Mouse (Mus musculus) MEL (cell line): ENCODE measurements around the gene Inpp5b. TPM values are rescaled to one million over a fixed set of nuclear protein-coding genes. Genes with fewer than 3 reads are reported as not detected.

Source experiments
- DNase-seq: peaks from one replicate; pipeline ENCODE4 v3.0.0; 2011; ENCODE audit warnings: low read depth, low spot score
- H3K27ac ChIP-seq: 2 replicates; pipeline ENCODE4 v1.5.1; 2012; ENCODE audit warnings: low read depth, mild to moderate bottlenecking, control low read depth, low read length, moderate library complexity; ENCODE audit not compliant: control insufficient read depth
- H3K27me3 ChIP-seq, 2 experiments: fragments of 150-350 bp in 1 of 2; sonication (generic) in 1 of 2; 2 replicates each; pipeline ENCODE4 v1.6.1; 2012; ENCODE audit warnings: low read length in 2 of 2, mild to moderate bottlenecking in 2 of 2, improper control_type of control experiment in 1 of 2, moderate library complexity in 1 of 2; ENCODE audit not compliant: insufficient read depth in 2 of 2, control insufficient read depth in 1 of 2
- H3K36me3 ChIP-seq, 2 experiments: 2 replicates each; pipeline ENCODE4 v1.6.1; 2012 to 2014; ENCODE audit warnings: low read length in 2 of 2, improper control_type of control experiment in 1 of 2, inconsistent platforms in 1 of 2, mild to moderate bottlenecking in 1 of 2; ENCODE audit not compliant: insufficient read depth in 2 of 2, control insufficient read depth in 1 of 2
- H3K4me1 ChIP-seq, 2 experiments: fragments of 150-350 bp in 1 of 2; sonication (generic) in 1 of 2; 2 replicates each; pipeline ENCODE4 v1.6.1; 2012; ENCODE audit warnings: low read length in 2 of 2, improper control_type of control experiment in 1 of 2, mild to moderate bottlenecking in 1 of 2; ENCODE audit not compliant: insufficient read depth in 2 of 2, control insufficient read depth in 1 of 2
- H3K4me3 ChIP-seq, 2 experiments: fragments of 150-350 bp in 1 of 2; sonication (generic) in 1 of 2; 2 replicates each; pipeline ENCODE4 v1.5.1; 2012; ENCODE audit warnings: low read depth in 2 of 2, low read length in 2 of 2, mild to moderate bottlenecking in 2 of 2, moderate library complexity in 2 of 2, control low read depth in 1 of 2, improper control_type of control experiment in 1 of 2; ENCODE audit not compliant: control insufficient read depth in 1 of 2, insufficient read depth in 1 of 2
- H3K79me2 ChIP-seq: 2 replicates; pipeline ENCODE4 v1.6.1; 2012; ENCODE audit warnings: mild to moderate bottlenecking, low read length, moderate library complexity; ENCODE audit not compliant: control insufficient read depth, poor library complexity, insufficient read depth
- H3K9ac ChIP-seq: 2 replicates; pipeline ENCODE4 v1.6.1; 2012; ENCODE audit warnings: low read depth, mild to moderate bottlenecking, control low read depth, low read length, moderate library complexity; ENCODE audit not compliant: control insufficient read depth, poor library complexity, severe bottlenecking
- H3K9me3 ChIP-seq: fragments of 150-350 bp; sonication (generic); replicated peaks from 2 replicates; pipeline ENCODE4 v1.6.1; 2012; ENCODE audit warnings: mild to moderate bottlenecking, low read length, improper control_type of control experiment, moderate library complexity; ENCODE audit not compliant: insufficient read depth
- BHLHE40 ChIP-seq: IDR thresholded peaks from 2 replicates; pipeline ENCODE4 v1.6.1; 2012; ENCODE audit warnings: low read depth, mild to moderate bottlenecking, inconsistent platforms, low read length, improper control_type of control experiment, borderline replicate concordance
- CHD1 ChIP-seq: IDR thresholded peaks from 2 replicates; pipeline ENCODE4 v1.6.1; 2012; ENCODE audit warnings: low read depth, mild to moderate bottlenecking, inconsistent platforms, low read length, improper control_type of control experiment
- CHD2 ChIP-seq: IDR thresholded peaks from 2 replicates; pipeline ENCODE4 v1.6.1; 2011; ENCODE audit warnings: low read length, improper control_type of control experiment
- CTCF ChIP-seq, 3 experiments: IDR thresholded peaks in 2 of 3; conservative IDR thresholded peaks in 1 of 3; 2 replicates each; pipeline ENCODE4 v1.5.1; 2011 to 2012; ENCODE audit warnings: low read length in 3 of 3, low read depth in 2 of 3, mild to moderate bottlenecking in 2 of 3, improper control_type of control experiment in 1 of 3, inconsistent platforms in 1 of 3, mixed read lengths in 1 of 3, moderate library complexity in 1 of 3; ENCODE audit not compliant: control insufficient read depth in 1 of 3, insufficient read depth in 1 of 3, poor library complexity in 1 of 3, severe bottlenecking in 1 of 3
- E2F4 ChIP-seq: IDR thresholded peaks from 2 replicates; pipeline ENCODE4 v1.6.1; 2011; ENCODE audit warnings: low read depth, low read length, improper control_type of control experiment, borderline replicate concordance
- ETS1 ChIP-seq: IDR thresholded peaks from 2 replicates; pipeline ENCODE4 v1.6.1; 2012; ENCODE audit warnings: low read depth, mild to moderate bottlenecking, inconsistent platforms, low read length, improper control_type of control experiment, moderate library complexity
- GATA1 ChIP-seq: IDR thresholded peaks from 2 replicates; pipeline ENCODE4 v1.6.1; 2011; ENCODE audit warnings: low read depth, low read length, improper control_type of control experiment
- HCFC1 ChIP-seq: IDR thresholded peaks from 2 replicates; pipeline ENCODE4 v1.6.1; 2012; ENCODE audit warnings: low read depth, mild to moderate bottlenecking, inconsistent platforms, low read length, improper control_type of control experiment, moderate library complexity
- JUND ChIP-seq: IDR thresholded peaks from 2 replicates; pipeline ENCODE4 v1.6.1; 2011; ENCODE audit warnings: low read depth, mild to moderate bottlenecking, improper control_type of control experiment, low read length
- MAFK ChIP-seq: IDR thresholded peaks from 2 replicates; pipeline ENCODE4 v1.6.1; 2011; ENCODE audit warnings: low read depth, mild to moderate bottlenecking, low read length, improper control_type of control experiment, borderline replicate concordance
- MAX ChIP-seq: IDR thresholded peaks from 2 replicates; pipeline ENCODE4 v1.6.1; 2011; ENCODE audit warnings: low read length, improper control_type of control experiment
- MEF2A ChIP-seq: IDR thresholded peaks from 2 replicates; pipeline ENCODE4 v1.6.1; 2014; ENCODE audit warnings: low read depth, mild to moderate bottlenecking, inconsistent platforms, low read length, improper control_type of control experiment; ENCODE audit not compliant: poor library complexity, insufficient replicate concordance, severe bottlenecking; ENCODE audit errors: extremely low read depth
- MYB ChIP-seq: IDR thresholded peaks from 2 replicates; pipeline ENCODE4 v1.6.1; 2011; ENCODE audit warnings: mild to moderate bottlenecking, low read depth, low read length, improper control_type of control experiment
- MYC ChIP-seq: IDR thresholded peaks from 2 replicates; pipeline ENCODE4 v1.6.1; 2011; ENCODE audit warnings: low read depth, mild to moderate bottlenecking, low read length, improper control_type of control experiment, moderate library complexity
- NELFE ChIP-seq: IDR thresholded peaks from 2 replicates; pipeline ENCODE4 v1.6.1; 2011; ENCODE audit warnings: low read depth, low read length, improper control_type of control experiment
- POLR2A ChIP-seq, 2 experiments: IDR thresholded peaks; 2 replicates each; pipeline ENCODE4 v1.6.1; 2011 to 2012; ENCODE audit warnings: low read length in 2 of 2, mild to moderate bottlenecking in 2 of 2, control low read depth in 1 of 2, improper control_type of control experiment in 1 of 2, low read depth in 1 of 2, moderate library complexity in 1 of 2; ENCODE audit not compliant: control insufficient read depth in 1 of 2, insufficient read depth in 1 of 2, poor library complexity in 1 of 2
- POLR2AphosphoS2 ChIP-seq: IDR thresholded peaks from 2 replicates; pipeline ENCODE4 v1.6.1; 2011; ENCODE audit warnings: low read length, improper control_type of control experiment
- POLR2AphosphoS5 ChIP-seq: IDR thresholded peaks from 2 replicates; pipeline ENCODE4 v1.6.1; 2012; ENCODE audit warnings: low read depth, borderline replicate concordance, mild to moderate bottlenecking, inconsistent platforms, low read length, moderate library complexity, mixed read lengths
- RAD21 ChIP-seq: IDR thresholded peaks from 2 replicates; pipeline ENCODE4 v1.6.1; 2011; ENCODE audit warnings: mild to moderate bottlenecking, low read depth, low read length, improper control_type of control experiment
- SIN3A ChIP-seq: IDR thresholded peaks from 2 replicates; pipeline ENCODE4 v1.6.1; 2012; ENCODE audit warnings: low read length, improper control_type of control experiment, inconsistent platforms
- SMC3 ChIP-seq: IDR thresholded peaks from 2 replicates; pipeline ENCODE4 v1.6.1; 2011; ENCODE audit warnings: low read depth, low read length, improper control_type of control experiment
- TAL1 ChIP-seq: IDR thresholded peaks from 2 replicates; pipeline ENCODE4 v1.6.1; 2012; ENCODE audit warnings: mild to moderate bottlenecking, inconsistent platforms, low read length, moderate library complexity, mixed read lengths
- TBP ChIP-seq: IDR thresholded peaks from 2 replicates; pipeline ENCODE4 v1.8.0; 2011; ENCODE audit warnings: low read depth, low read length, improper control_type of control experiment
- UBTF ChIP-seq: IDR thresholded peaks from 2 replicates; pipeline ENCODE4 v1.6.1; 2012; ENCODE audit warnings: low read depth, mild to moderate bottlenecking, inconsistent platforms, low read length, improper control_type of control experiment, moderate library complexity, borderline replicate concordance; ENCODE audit not compliant: insufficient read depth
- USF1 ChIP-seq: IDR thresholded peaks from 2 replicates; pipeline ENCODE4 v1.6.1; 2014; ENCODE audit warnings: low read depth, mild to moderate bottlenecking, inconsistent platforms, low read length, improper control_type of control experiment, moderate library complexity
- USF2 ChIP-seq, 2 experiments: IDR thresholded peaks; 2 replicates each; pipeline ENCODE4 v1.6.1; 2011 to 2012; ENCODE audit warnings: improper control_type of control experiment in 2 of 2, low read length in 2 of 2, borderline replicate concordance in 1 of 2, inconsistent platforms in 1 of 2, low read depth in 1 of 2, mild to moderate bottlenecking in 1 of 2; ENCODE audit not compliant: insufficient read depth in 1 of 2
- ZC3H11A ChIP-seq: IDR thresholded peaks from 2 replicates; pipeline ENCODE4 v1.6.1; 2012; ENCODE audit warnings: low read depth, mild to moderate bottlenecking, inconsistent platforms, low read length, improper control_type of control experiment
- ZKSCAN1 ChIP-seq: IDR thresholded peaks from 2 replicates; pipeline ENCODE4 v1.6.1; 2012; ENCODE audit warnings: low read depth, mild to moderate bottlenecking, inconsistent platforms, low read length, improper control_type of control experiment, moderate library complexity
- ZNF384 ChIP-seq: IDR thresholded peaks from 2 replicates; pipeline ENCODE4 v1.6.1; 2012; ENCODE audit warnings: low read depth, mild to moderate bottlenecking, inconsistent platforms, low read length, improper control_type of control experiment
- polyA plus RNA-seq, 2 experiments: library from polyadenylated mRNA; stranded (reverse) in 1 of 2; unstranded in 1 of 2; fragments of >175 nt in 1 of 2; fragments of >200 nt in 1 of 2; gene quantifications; 2 replicates each; pipeline versions ENCODE4 v1.2.1 to v1.2.4; 2012; ENCODE audit warnings: low replicate concordance in 2 of 2, low read depth in 1 of 2; ENCODE audit not compliant: insufficient read length in 2 of 2, insufficient read depth in 1 of 2, missing spikeins in 1 of 2
- total RNA-seq: library from RNA; depleted of rRNA; stranded (reverse); fragments of 300-350 nt; gene quantifications from 2 replicates; pipeline ENCODE4 v1.2.3, GENCODE M21; 2012

Gene Inpp5b
- total and polyA plus RNA-seq, 3 experiments, result 28.6 to 52.5 TPM; not detected in 1

DNA sequence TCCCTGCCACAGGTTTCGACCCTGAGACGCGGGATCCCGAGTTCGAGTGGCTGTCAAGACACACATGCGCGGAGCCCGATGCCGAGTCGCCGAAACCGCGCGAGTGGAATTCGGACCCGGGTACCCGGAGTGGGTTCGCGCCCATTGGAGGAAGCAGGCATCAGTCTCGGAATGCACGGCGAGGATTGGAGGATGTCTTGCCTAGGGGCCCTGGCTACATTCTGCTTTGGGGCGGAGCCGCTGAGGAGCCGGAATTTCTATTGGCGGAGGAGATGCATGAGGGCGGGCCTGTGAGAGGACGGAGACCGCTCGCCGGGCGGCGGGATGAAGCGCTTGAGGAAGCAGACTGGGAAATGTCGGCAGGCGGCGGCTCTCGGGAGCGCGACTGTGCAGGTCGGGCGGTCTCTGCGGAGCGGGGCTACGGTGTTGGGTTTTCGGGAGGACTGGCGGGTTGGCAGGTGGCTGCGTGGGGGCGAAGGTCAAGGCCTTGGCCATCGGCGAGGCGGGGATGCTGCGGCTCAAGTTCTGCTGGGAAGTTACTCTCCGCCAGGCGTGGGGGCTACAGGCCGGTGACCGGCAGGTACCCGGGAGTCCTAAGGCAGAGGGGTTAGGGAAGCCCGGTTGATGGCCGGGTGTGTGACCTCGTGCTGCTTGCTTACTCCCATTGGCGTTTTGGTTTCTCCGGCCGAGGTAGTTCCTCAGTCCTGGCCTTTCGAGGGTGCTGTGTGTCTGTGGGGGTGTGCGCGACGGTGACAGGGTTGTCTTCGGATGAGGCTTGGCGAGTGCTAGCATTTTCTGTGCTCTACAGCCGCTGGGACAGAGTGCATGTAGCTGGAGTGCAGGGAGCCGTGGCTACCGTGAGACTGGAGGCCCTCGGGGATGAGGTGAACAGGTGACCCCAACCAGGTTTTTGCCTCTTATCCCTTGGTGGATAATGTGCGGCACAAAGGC is 9.9 kb downstream of the Inpp5b start (continued):
- TF ChIP-seq ZNF384 (no peak), USF2 (IDR thresholded peaks at IDR 0.05; ENCODE audit: borderline replicate concordance in 1 of 2, insufficient read depth in 1 of 2, low read depth in 1 of 2, low read length in 2 of 2) (no peak), MYC (no peak), RAD21 (no peak), HCFC1 (peak; percentile 67; the same call in 1 of the 2 replicates), POLR2A (IDR thresholded peaks at IDR 0.05; ENCODE audit: control insufficient read depth in 1 of 2, insufficient read depth in 1 of 2, low read depth in 1 of 2, low read length in 2 of 2, poor library complexity in 1 of 2) (peak; percentile 77 to 81; a peak in 3 of 4 replicates), MYB (no peak), POLR2AphosphoS2 (peak; percentile 87), POLR2AphosphoS5 (no peak), MAX (peak; percentile 56; the same call in 1 of the 2 replicates), ZKSCAN1 (no peak), TBP (0 out of 2 replicates have a peak, but pooled peaks have one; percentile 37), CTCF (IDR thresholded peaks at IDR 0.05 in 2 of 3, conservative IDR thresholded peaks at IDR 0.05 in 1 of 3; ENCODE audit: control insufficient read depth in 1 of 3, insufficient read depth in 1 of 3, low read depth in 2 of 3, low read length in 3 of 3, poor library complexity in 1 of 3, severe bottlenecking in 1 of 3) (no peak), CHD1 (no peak), ETS1 (no peak), MAFK (no peak), BHLHE40 (no peak)

GRCm38 (mm10) chr4:124752281-124753199 is 10.9 kb downstream of the Inpp5b start:
- Histone ChIP-seq H3K27ac (peak overlapping the region; percentile 89), H3K9me3 (no peaks in the 10 kb centered on the region), H3K4me1 (peaks cover 3 to 25% of the 10 kb centered on the region in 2 experiments), H3K79me2 (peaks cover 49% of the 10 kb centered on the region), H3K9ac (peak overlapping the region; percentile 82), H3K4me3 (peak overlapping the region; percentile 87 to 96), H3K27me3 (no peaks in the 10 kb centered on the region), H3K36me3 (peaks cover 0 to 35% of the 10 kb centered on the region in 2 experiments; a peak in 2 of 4 replicates)
- peak; percentile 91 for DNase-seq
- no peak for TF ChIP-seq UBTF
- TF ChIP-seq USF2 (IDR thresholded peaks at IDR 0.05; ENCODE audit: borderline replicate concordance in 1 of 2, insufficient read depth in 1 of 2, low read depth in 1 of 2, low read length in 2 of 2), result no peak
- no peak for TF ChIP-seq SMC3
- peak; percentile 99 for TF ChIP-seq ETS1
- peak; percentile 95 for TF ChIP-seq TAL1
- no peak for TF ChIP-seq MYB
- TF ChIP-seq ZNF384, result peak; percentile 58
- TF ChIP-seq E2F4, result no peak
- TF ChIP-seq SIN3A, result peak; percentile 98
- TF ChIP-seq JUND, result no peak
- no peak for TF ChIP-seq CHD2
- no peak for TF ChIP-seq USF1
- TF ChIP-seq ZC3H11A, result no peak
- peak; percentile 98 for TF ChIP-seq GATA1
- peak in 1 of 2 experiments; percentile 40; a peak in 2 of 4 replicates for TF ChIP-seq POLR2A (IDR thresholded peaks at IDR 0.05; ENCODE audit: control insufficient read depth in 1 of 2, insufficient read depth in 1 of 2, low read depth in 1 of 2, low read length in 2 of 2, poor library complexity in 1 of 2)
- TF ChIP-seq NELFE, result no peak
- TF ChIP-seq BHLHE40, result peak; percentile 54; the same call in 1 of the 2 replicates
- TF ChIP-seq MEF2A, result no peak
- TF ChIP-seq HCFC1, result peak; percentile 47; the same call in 1 of the 2 replicates
- TF ChIP-seq MYC, result 0 out of 2 replicates have a peak, but pooled peaks have one; percentile 72
